Mouse (Mus musculus) lung, postnatal 36 days (tissue): Measurements from ENCODE around the gene Cebpz.
A peak's percentile ranks its signal among the peaks of the same experiment; 100 is the strongest.

Experiments used
- DNase-seq: peaks from one replicate; pipeline ENCODE4 v3.0.0; 2022; ENCODE audit warnings: mixed read lengths

The Cebpz gene

GRCm38 (mm10) chr17:78895394-78895793 is 41.5 kb downstream of the Cebpz start:
- DNase-seq, result peak; percentile 75

GRCm38 (mm10) chr17:78894991-78895390 is 41.9 kb downstream of the Cebpz start:
- no peak for DNase-seq

GRCm38 (mm10) chr17:78891020-78891419 is 45.8 kb downstream of the Cebpz start:
- peak; percentile 13 for DNase-seq

- DNase-seq, result no peak
These were observed 47.7 kb downstream of the Cebpz start for GRCm38 (mm10) chr17:78889184-78889583.

- DNase-seq, result no peak
These were observed 48.3 kb downstream of the Cebpz start for GRCm38 (mm10) chr17:78888554-78888953.

- DNase-seq, result no peak
These were observed 51.4 kb downstream of the Cebpz start for GRCm38 (mm10) chr17:78885286-78886065.

- DNase-seq, result no peak
These were observed 53.6 kb downstream of the Cebpz start for GRCm38 (mm10) chr17:78883291-78883690.

GRCm38 (mm10) chr17:78882401-78883112 is 54.3 kb downstream of the Cebpz start, which contains the start of gene Eif2ak2:
Gene Eif2ak2 (minus strand): TSS chr17:78882573.
- peak; percentile 93 for DNase-seq

GRCm38 (mm10) chr17:78881878-78882304 is 55.0 kb downstream of the Cebpz start:
- DNase-seq, result peak; percentile 41

GRCm38 (mm10) chr17:78873886-78874285 is 63.0 kb downstream of the Cebpz start:
- no peak for DNase-seq
